Mouse (Mus musculus): ENCODE measurements around the gene Urad.

DNA sequence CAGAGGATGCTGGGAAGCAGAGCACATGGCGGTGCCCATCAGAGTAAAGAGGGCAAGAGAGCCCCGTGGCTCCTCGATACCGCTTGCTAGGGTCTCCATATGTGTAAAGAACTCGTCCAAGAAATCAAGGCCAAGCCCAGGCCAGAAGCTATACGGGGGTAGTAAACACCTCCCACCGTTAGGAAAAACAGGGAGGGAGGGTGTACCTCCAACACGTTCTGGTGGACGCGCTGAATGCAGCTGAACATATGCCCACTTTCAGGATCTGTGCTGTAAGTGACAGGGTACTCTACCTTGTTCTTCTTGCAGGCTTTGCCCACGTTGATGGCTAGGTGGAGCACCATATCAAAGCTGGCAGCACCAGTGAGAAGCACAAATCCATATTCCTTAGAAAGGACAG lies 3.7 kb upstream of the Urad start:
- no peak for TF ChIP-seq FOSL1 (IDR thresholded peaks at IDR 0.05; ENCODE audit: insufficient read depth, low read length, poor library complexity, severe bottlenecking)
- no peak for TF ChIP-seq USF1 (IDR thresholded peaks at IDR 0.05; ENCODE audit: low read depth)
- TF ChIP-seq CTCF (IDR thresholded peaks at IDR 0.05; ENCODE audit: control insufficient read depth, insufficient read depth, insufficient read length) = no peak

Data from C2C12 (cell line).